Mouse (Mus musculus): ENCODE measurements around the gene Slc39a5.

Slc39a5 gene

DNA sequence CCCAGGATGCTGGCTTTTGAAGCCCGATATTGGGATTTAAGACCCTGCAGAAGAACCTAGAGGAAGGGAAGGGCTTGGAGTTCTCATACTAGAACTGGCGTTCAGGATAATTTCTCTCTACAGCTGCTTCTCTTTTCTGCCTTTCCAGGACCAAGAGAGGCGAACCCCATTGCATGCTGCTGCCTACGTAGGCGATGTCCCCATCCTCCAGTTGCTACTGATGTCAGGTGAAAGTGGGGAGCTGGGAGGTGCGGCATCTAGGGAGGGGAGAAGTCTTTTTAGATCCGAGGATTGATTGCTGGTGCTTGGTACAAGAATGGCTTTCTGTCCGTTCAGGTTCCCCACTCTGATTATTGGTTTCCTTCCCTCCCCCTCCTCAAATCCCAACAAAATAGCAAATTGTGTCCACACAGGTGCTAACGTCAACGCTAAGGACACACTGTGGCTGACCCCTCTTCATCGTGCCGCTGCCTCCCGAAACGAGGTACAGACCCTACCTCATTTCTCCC, 23.0 kb downstream of the Slc39a5 start:
- no peak for ATAC-seq (ENCODE audit: insufficient number of reproducible peaks, low FRiP score, low TSS enrichment)

DNA sequence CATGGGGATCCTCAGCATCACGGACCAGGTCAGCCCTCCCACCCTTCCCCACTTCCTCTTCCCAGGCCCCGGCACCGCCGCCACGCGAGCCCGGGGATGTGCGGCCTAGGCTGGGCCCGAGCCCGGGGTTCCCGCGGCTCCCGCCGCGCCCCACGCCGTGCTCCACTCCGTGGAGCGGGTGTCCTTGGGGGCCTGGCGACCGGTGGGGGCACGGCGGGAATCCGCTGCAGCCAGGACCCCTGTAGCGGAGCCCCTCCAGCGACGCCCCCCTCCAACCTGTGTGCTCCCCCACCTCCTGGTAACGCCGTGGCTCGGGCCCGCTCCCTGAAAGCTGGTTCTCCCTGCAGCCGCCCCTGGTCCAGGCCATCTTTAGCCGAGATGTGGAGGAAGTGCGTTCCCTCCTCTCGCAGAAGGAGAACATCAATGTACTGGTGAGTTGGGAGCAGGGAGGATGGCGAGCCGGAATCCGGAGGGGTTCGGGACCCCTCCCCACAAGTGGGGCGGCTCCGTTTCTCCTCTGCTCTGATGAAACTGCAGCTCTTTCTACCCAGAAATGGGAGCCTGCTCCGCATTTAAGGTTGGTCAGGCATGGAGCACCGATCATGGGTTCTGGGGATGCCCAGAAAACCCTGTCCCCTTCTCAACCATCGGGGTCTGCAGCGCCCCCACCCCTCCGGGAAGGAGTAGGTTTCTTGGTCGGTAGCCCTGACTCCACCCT, 23.6 kb downstream of the Slc39a5 start:
- peak; percentile 15; the same call in 1 of the 2 replicates for ATAC-seq (ENCODE audit: insufficient number of reproducible peaks, low FRiP score, low TSS enrichment)

DNA sequence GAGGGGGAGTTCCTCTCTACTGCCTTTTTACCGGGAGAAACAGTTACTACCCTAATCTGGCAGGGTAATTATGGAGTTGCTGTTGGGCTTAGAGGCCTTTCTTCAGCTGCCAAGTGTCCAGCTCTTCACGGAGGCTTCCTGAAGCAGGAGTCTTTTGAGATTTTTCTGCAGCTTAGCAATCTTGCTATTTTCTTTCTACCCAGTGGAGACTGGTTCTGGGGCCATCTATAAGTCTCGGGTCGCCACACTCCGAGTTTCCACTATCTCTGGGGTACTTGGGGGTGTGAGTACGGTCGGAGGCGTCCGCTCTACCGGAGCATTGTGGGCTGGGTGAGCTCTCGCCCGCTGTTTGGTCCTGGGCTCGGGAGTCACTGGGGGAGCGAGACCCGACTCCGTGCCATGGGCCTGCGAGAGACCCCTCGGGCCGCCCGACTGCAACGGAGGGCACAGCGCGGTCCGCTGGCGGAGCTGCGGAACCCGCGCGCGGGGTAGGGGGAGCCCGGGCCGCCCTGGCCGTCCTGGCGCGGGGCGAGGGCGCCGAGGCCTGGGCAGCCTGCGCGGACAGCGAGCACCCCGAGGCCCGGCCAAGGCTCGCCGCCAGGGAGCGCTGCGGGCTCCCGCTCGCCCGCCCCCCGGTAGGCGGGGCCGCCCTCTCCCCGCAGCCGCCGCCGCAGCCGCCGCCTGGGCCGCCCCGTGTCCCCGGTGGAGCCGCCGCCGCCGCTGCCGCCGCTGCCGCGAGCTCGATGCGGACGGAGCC, 24.4 kb downstream of the Slc39a5 start, which contains the start of gene Ankrd52:
Ankrd52 (plus strand) TSS at position 661 of the 757 bp plus-strand sequence.
- peak; percentile 72 for ATAC-seq (ENCODE audit: insufficient number of reproducible peaks, low FRiP score, low TSS enrichment)

GRCm38 (mm10) chr10:128376099-128376454, 25.0 kb downstream of the Slc39a5 start:
- ATAC-seq (ENCODE audit: insufficient number of reproducible peaks, low FRiP score, low TSS enrichment) = no peak

GRCm38 (mm10) chr10:128374393-128374792, 26.6 kb downstream of the Slc39a5 start:
- no peak for ATAC-seq (ENCODE audit: insufficient number of reproducible peaks, low FRiP score, low TSS enrichment)

- ATAC-seq (ENCODE audit: insufficient number of reproducible peaks, low FRiP score, low TSS enrichment) = no peak
Measured at GRCm38 (mm10) chr10:128372989-128373748, 27.9 kb downstream of the Slc39a5 start.

GRCm38 (mm10) chr10:128372142-128372541, 28.9 kb downstream of the Slc39a5 start:
- ATAC-seq (ENCODE audit: insufficient number of reproducible peaks, low FRiP score, low TSS enrichment) = no peak

DNA sequence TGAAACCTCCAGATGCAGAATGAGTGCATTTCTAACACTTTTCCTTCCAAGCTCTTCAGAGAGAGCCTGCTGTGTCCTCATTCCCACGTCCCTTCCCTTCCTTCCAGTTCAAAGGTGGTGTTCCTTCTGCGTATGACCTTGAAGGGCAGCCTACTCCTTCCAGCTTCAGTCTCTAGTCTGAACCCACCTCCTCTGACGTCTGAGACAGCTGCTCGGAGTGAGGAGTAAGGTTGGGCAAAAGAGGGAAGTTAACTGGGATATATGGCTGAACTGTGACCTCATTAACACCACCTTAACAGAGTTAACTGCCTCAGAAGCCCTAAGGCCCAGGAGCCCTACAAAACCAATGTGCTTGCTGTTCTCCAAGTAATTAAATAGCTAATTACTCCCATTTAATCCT, 30.4 kb downstream of the Slc39a5 start:
- no peak for ATAC-seq (ENCODE audit: insufficient number of reproducible peaks, low FRiP score, low TSS enrichment)

- ATAC-seq (ENCODE audit: insufficient number of reproducible peaks, low FRiP score, low TSS enrichment) = no peak
Measured at GRCm38 (mm10) chr10:128370021-128370420, 31.0 kb downstream of the Slc39a5 start.

- ATAC-seq (ENCODE audit: insufficient number of reproducible peaks, low FRiP score, low TSS enrichment) = no peak
Measured at GRCm38 (mm10) chr10:128369599-128369998, 31.4 kb downstream of the Slc39a5 start.

GRCm38 (mm10) chr10:128369218-128369543, 31.8 kb downstream of the Slc39a5 start:
- ATAC-seq (ENCODE audit: insufficient number of reproducible peaks, low FRiP score, low TSS enrichment) = no peak

DNA sequence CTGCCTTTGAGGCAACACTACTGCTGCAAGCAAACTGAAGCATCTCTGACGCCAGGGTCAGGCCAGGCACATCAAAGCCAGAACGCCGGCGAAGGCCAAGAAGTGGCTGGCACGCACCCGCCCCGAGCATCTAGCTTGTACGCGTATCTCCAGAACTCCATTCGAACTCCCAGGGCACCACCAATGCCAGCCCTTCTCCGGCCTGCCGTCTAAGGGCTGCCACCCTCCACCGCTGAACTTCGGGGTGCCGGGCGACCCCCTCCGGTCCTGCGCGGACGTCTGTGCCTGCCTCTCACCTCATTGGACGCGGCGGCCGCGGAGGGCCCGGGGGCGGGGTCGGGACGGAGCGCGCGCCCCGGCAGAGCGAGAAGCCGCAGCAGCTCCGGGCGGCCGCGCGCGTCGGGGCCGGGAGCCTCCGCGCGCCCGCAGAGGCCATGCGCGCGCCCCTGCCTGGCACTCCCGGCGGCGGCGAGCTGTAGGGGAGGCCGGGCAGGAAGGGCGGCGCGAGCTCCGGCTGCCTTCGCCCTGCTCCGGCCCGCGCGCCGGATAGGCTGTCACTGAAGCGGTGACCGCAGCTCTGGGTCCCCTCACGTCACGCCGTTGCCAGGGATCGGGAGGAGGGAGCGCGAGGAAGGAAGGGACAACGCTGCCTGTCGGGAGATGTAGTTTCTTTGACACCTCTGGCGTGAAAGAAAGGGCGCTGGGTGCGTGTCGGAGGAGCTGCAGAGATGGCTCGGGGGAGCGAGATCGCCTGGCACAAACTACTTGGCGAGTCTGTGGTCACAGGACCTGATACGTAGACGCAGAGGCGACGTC, 32.4 kb downstream of the Slc39a5 start, which contains the start of gene Coq10a:
Coq10a (minus strand) TSS at position 596 of the 816 bp plus-strand sequence.
- peak; percentile 91 for ATAC-seq (ENCODE audit: insufficient number of reproducible peaks, low FRiP score, low TSS enrichment)

GRCm38 (mm10) chr10:128367899-128368401, 33.1 kb downstream of the Slc39a5 start:
- no peak for ATAC-seq (ENCODE audit: insufficient number of reproducible peaks, low FRiP score, low TSS enrichment)

GRCm38 (mm10) chr10:128362568-128362967, 38.5 kb downstream of the Slc39a5 start:
- ATAC-seq (ENCODE audit: insufficient number of reproducible peaks, low FRiP score, low TSS enrichment) = no peak

DNA sequence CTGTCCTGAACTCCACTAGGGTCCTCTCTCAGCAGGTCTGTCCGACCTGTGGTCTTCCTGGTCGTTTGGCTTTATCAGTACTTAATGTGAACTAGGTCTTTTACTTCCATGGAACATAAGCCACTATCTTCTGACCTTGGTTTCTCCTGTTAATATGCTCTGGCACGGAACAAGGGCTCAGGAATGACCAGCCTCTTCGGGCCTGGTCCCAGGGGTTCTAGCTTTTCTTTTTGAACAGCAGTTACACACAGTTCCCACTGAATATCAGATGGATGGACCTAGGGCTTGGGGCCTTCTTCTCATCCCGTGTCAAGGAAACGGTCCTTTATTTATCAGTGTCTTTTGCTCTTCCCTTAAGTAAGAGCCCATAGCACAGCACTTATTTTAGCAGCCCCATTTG, 39.2 kb downstream of the Slc39a5 start:
- no peak for ATAC-seq (ENCODE audit: insufficient number of reproducible peaks, low FRiP score, low TSS enrichment)

DNA sequence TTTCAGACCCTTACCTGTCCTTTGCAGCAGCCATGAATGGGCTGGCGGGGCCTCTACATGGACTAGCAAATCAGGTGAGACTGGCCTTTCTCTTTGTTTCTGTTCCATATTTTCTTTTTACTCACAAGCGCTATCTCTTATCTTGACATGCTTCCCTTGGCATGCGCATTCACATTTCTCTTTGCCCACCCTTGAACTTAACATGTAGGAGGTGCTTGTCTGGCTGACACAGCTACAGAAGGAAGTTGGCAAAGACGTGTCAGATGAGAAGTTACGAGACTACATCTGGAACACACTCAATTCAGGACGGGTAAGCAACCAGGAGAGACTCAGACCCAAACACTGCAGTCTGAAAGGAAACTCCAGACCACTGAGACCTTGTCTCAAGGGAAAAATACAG, 41.8 kb downstream of the Slc39a5 start:
- ATAC-seq (ENCODE audit: insufficient number of reproducible peaks, low FRiP score, low TSS enrichment) = no peak

DNA sequence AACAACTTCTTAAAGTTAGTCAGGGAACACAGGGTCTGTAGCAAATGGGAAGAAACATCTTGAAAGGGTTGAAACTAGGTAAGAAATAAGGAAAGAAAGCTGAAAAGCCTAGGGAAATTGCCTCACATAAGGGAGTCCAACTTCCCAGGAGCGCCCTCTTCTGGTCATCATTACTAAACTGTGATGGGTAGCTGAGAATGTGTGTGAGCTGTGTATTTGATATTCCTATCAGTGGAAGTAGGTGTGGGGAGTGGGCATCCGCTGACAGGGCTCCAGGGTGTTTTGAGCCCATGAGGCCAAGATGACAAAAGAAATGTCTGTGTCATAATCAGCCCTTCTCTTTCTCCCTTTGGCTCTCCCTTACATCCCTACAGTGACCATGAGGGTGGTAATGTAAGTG, 42.2 kb downstream of the Slc39a5 start:
- ATAC-seq (ENCODE audit: insufficient number of reproducible peaks, low FRiP score, low TSS enrichment) = no peak

DNA sequence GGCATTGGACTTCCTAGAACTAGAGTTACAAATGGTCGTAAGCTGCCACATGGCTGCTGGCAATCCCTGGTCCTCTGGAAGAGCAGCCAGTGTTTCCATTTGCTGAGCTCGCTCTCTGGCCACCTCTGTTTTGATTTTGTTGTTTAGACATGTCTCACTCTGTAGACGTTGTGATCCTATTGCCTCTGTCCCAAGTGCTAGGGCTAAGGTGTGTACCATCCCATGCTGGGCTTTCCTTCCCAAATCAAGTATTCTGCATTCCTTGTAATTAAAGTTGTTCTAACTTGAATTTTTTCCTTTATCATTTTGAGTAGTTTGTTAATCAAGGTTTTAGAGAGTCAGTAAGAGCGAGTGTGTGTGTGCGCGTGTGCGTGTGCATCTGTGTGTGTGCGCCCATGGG, 53.5 kb downstream of the Slc39a5 start:
- no peak for ATAC-seq (ENCODE audit: insufficient number of reproducible peaks, low FRiP score, low TSS enrichment)

All from cerebellum, adult (tissue).